Mouse (Mus musculus) liver, embryonic 14.5 days (tissue): ENCODE results near the gene Rpsa.

Experiments used
- CTCF ChIP-seq: IDR thresholded peaks from 2 replicates; pipeline ENCODE4 v1.5.1; 2016; ENCODE audit warnings: antibody characterized with exemption, low read depth, control low read depth
- EP300 ChIP-seq: IDR thresholded peaks from 2 replicates; pipeline ENCODE4 v1.6.1; 2016; ENCODE audit warnings: antibody characterized with exemption, low read depth

GRCm38 (mm10) chr9:120093701-120094100 lies 33.8 kb upstream of the Rpsa start:
- TF ChIP-seq EP300: no peak
- TF ChIP-seq CTCF: no peak
